ENCODE assay signal across 8 mouse cellular contexts in genomic region chr14:118635493-118636183, GRCm38 (mm10).
DNase-seq lines count a peak whose midpoint lies in the region; ATAC-seq and TF ChIP-seq lines count a peak whose summit lies in the region.

No protein-coding gene starts in this region.

- TF ChIP-seq POLR2A in brain, embryonic 14.5 days (IDR thresholded peaks at IDR 0.05; ENCODE audit: borderline replicate concordance, extremely low read depth, insufficient read depth, insufficient read length, poor library complexity, severe bottlenecking) = no peak
- TF ChIP-seq POLR2A in myocyte (IDR thresholded peaks at IDR 0.05; ENCODE audit: insufficient read length, low read depth) = no peak

- TF ChIP-seq CTCF in brain, embryonic 14.5 days (IDR thresholded peaks at IDR 0.05; ENCODE audit: borderline replicate concordance, extremely low read depth, insufficient read depth, insufficient read length) = no peak

- no peak overlapping the region for H3K4me3 ChIP-seq in forebrain, embryonic 13.5 days
- no peak overlapping the region for H3K4me3 ChIP-seq in forebrain, embryonic 12.5 days (replicated peaks)
- H3K4me3 ChIP-seq in hindbrain, embryonic 16.5 days (ENCODE audit: low read length) = no peak overlapping the region
- no peak overlapping the region for H3K4me3 ChIP-seq in myocyte

- DNase-seq in brain, embryonic 14.5 days (ENCODE audit: low read depth) = peak; percentile 82
- DNase-seq in gastrocnemius, postnatal 10 days = peak; percentile 73
- DNase-seq in left cerebral cortex, postnatal 25 days (ENCODE audit: low spot score in 2 of 2) = peak; percentile 21 to 30

- H3K36me3 ChIP-seq in forebrain, embryonic 13.5 days (ENCODE audit: poor library complexity, severe bottlenecking) = no peaks in the 10 kb centered on the region
- H3K36me3 ChIP-seq in forebrain, embryonic 12.5 days (replicated peaks) = no peaks in the 10 kb centered on the region
- no peaks in the 10 kb centered on the region for H3K36me3 ChIP-seq in hindbrain, embryonic 16.5 days (ENCODE audit: control insufficient read depth, insufficient read depth, low read length)
- no peaks in the 10 kb centered on the region for H3K36me3 ChIP-seq in myocyte (ENCODE audit: control insufficient read depth, insufficient read depth)

- no peaks in the 10 kb centered on the region for H3K79me2 ChIP-seq in myocyte (ENCODE audit: control insufficient read depth, insufficient read depth)

- H3K9me3 ChIP-seq in forebrain, embryonic 13.5 days (replicated peaks) = no peaks in the 10 kb centered on the region
- H3K9me3 ChIP-seq in forebrain, embryonic 12.5 days = no peaks in the 10 kb centered on the region
- no peaks in the 10 kb centered on the region for H3K9me3 ChIP-seq in hindbrain, embryonic 16.5 days (ENCODE audit: control insufficient read depth, low read length)

- no peak overlapping the region for H3ac ChIP-seq in myocyte (ENCODE audit: control insufficient read depth, insufficient read length)

- H3K9ac ChIP-seq in forebrain, embryonic 13.5 days = no peak overlapping the region
- H3K9ac ChIP-seq in forebrain, embryonic 12.5 days = no peak overlapping the region
- H3K9ac ChIP-seq in hindbrain, embryonic 16.5 days (ENCODE audit: low read depth, low read length) = no peak overlapping the region; the same call in 1 of the 2 replicates

- intact Hi-C loops in left cerebral cortex, postnatal 25 days (cut with DNase I) = no loop called here

- no peaks in the 10 kb centered on the region for H3K27me3 ChIP-seq in forebrain, embryonic 13.5 days
- H3K27me3 ChIP-seq in forebrain, embryonic 12.5 days = no peaks in the 10 kb centered on the region
- H3K27me3 ChIP-seq in hindbrain, embryonic 16.5 days (replicated peaks; ENCODE audit: control insufficient read depth, insufficient read depth, low read length) = no peaks in the 10 kb centered on the region
- H3K27me3 ChIP-seq in myocyte (ENCODE audit: control insufficient read depth, insufficient read depth, insufficient read length) = no peaks in the 10 kb centered on the region

- peak; percentile 82 for ATAC-seq in forebrain, embryonic 13.5 days
- ATAC-seq in forebrain, embryonic 12.5 days (ENCODE audit: low FRiP score) = no peak
- ATAC-seq in hindbrain, embryonic 16.5 days = peak; percentile 92
- ATAC-seq in CD4-positive, CD25-positive, alpha-beta regulatory T cell, adult 4 months = no peak

- H3K4me2 ChIP-seq in forebrain, embryonic 13.5 days = no peak overlapping the region
- H3K4me2 ChIP-seq in forebrain, embryonic 12.5 days = no peak overlapping the region
- H3K4me2 ChIP-seq in hindbrain, embryonic 16.5 days (ENCODE audit: low read length) = peak overlapping the region; percentile 26
- H3K4me2 ChIP-seq in myocyte (ENCODE audit: low read depth) = peak overlapping the region; percentile 92

- H3K27ac ChIP-seq in forebrain, embryonic 13.5 days = no peak overlapping the region; the same call in 1 of the 2 replicates
- no peak overlapping the region for H3K27ac ChIP-seq in forebrain, embryonic 12.5 days
- peak overlapping the region; percentile 36; the same call in 1 of the 2 replicates for H3K27ac ChIP-seq in hindbrain, embryonic 16.5 days (ENCODE audit: low read depth, low read length)

- WGBS in forebrain, embryonic 13.5 days = 70% methylated on average over 15 of the region's 15 CpGs
- 82% methylated on average over 15 of the region's 15 CpGs for WGBS in forebrain, embryonic 12.5 days
- WGBS in hindbrain, embryonic 16.5 days = 42% methylated on average over 15 of the region's 15 CpGs

- H3K4me1 ChIP-seq in forebrain, embryonic 13.5 days = peaks cover 8% of the 10 kb centered on the region; the same call in 1 of the 2 replicates
- H3K4me1 ChIP-seq in forebrain, embryonic 12.5 days = peaks cover 5% of the 10 kb centered on the region; the same call in 1 of the 2 replicates
- peaks cover 8% of the 10 kb centered on the region; the same call in 1 of the 2 replicates for H3K4me1 ChIP-seq in hindbrain, embryonic 16.5 days (ENCODE audit: control insufficient read depth, insufficient read depth, low read depth, low read length)

TF ChIP-seq in myocyte, 11 proteins besides CTCF, POLR2A, EP300 and RAD21:
- TF ChIP-seq MYOD1 (IDR thresholded peaks at IDR 0.05; ENCODE audit: control insufficient read depth in 1 of 3, insufficient read length in 2 of 3, low read depth in 2 of 3) (peak; percentile 19 to 97 (median 90)), TCF3 (IDR thresholded peaks at IDR 0.05; ENCODE audit: insufficient read length, low read depth) (no peak), CEBPB (IDR thresholded peaks at IDR 0.05; ENCODE audit: insufficient read depth, poor library complexity, severe bottlenecking) (no peak), SRF (IDR thresholded peaks at IDR 0.05; ENCODE audit: control insufficient read depth, insufficient read length, low read depth) (no peak), TCF12 (IDR thresholded peaks at IDR 0.05; ENCODE audit: insufficient read depth, poor library complexity, severe bottlenecking) (peak; percentile 12), MAX (IDR thresholded peaks at IDR 0.05; ENCODE audit: low read depth) (no peak), REST (IDR thresholded peaks at IDR 0.05; ENCODE audit: insufficient read depth, insufficient read length) (no peak), E2F4 (IDR thresholded peaks at IDR 0.05; ENCODE audit: insufficient read depth) (no peak), POLR2AphosphoS2 (IDR thresholded peaks at IDR 0.05; ENCODE audit: insufficient read length, low read depth) (no peak), MYOG (IDR thresholded peaks at IDR 0.05; ENCODE audit: control insufficient read depth in 1 of 3, insufficient read depth in 1 of 3, insufficient read length in 2 of 3, low read depth in 2 of 3) (peak; percentile 71 to 93 (median 85)), USF1 (IDR thresholded peaks at IDR 0.05; ENCODE audit: low read depth) (no peak)

Comparison
In these comparisons a context has a peak if more than half of its experiments do, and no peak if none do; other contexts are left out.
1. ATAC-seq: peak in forebrain, embryonic 13.5 days (single experiment) and hindbrain, embryonic 16.5 days (single experiment); none in forebrain, embryonic 12.5 days (single experiment) and CD4-positive, CD25-positive, alpha-beta regulatory T cell, adult 4 months (single experiment).
2. H3K4me2 ChIP-seq: peak in hindbrain, embryonic 16.5 days (single experiment) and myocyte (single experiment); none in forebrain, embryonic 13.5 days (single experiment) and forebrain, embryonic 12.5 days (single experiment).
3. DNase-seq: peak in every context shown above with its lines; median percentile 82 in brain, embryonic 14.5 days; 73 in gastrocnemius, postnatal 10 days; 26 in left cerebral cortex, postnatal 25 days.